Mouse (Mus musculus) forebrain, embryonic 14.5 days (tissue): ENCODE results near the gene Rnf126. TPM values are rescaled to one million over a fixed set of nuclear protein-coding genes. Genes with fewer than 3 reads are reported as not detected.

Experiments
- ATAC-seq: fragments of 200-750 bp; cut with Nextera tagmentation; 2 replicates; pipeline ENCODE4 v1.8.0; 2017; ENCODE audit warnings: mild to moderate bottlenecking, moderate library complexity
- DNase-seq: peaks from one replicate; pipeline ENCODE4 v3.0.0-alpha.2; 2015; ENCODE audit warnings: low spot score
- H3K27ac ChIP-seq: fragments of 300-500 bp; sonication (generic); 2 replicates; pipeline ENCODE4 v1.5.1; 2014; ENCODE audit warnings: low read depth, mild to moderate bottlenecking, control low read depth, low read length, moderate library complexity
- H3K27me3 ChIP-seq: fragments of 300-500 bp; sonication (generic); replicated peaks from 2 replicates; pipeline ENCODE4 v1.6.1; 2014; ENCODE audit warnings: low read length, control low read depth, mixed read lengths; ENCODE audit not compliant: control insufficient read depth, insufficient read depth
- H3K36me3 ChIP-seq: fragments of 300-500 bp; sonication (generic); 2 replicates; pipeline ENCODE4 v1.6.1; 2014; ENCODE audit warnings: low read length, control low read depth; ENCODE audit not compliant: control insufficient read depth, insufficient read depth
- H3K4me1 ChIP-seq: fragments of 300-500 bp; sonication (generic); 2 replicates; pipeline ENCODE4 v1.6.1; 2014; ENCODE audit warnings: antibody characterized with exemption, low read length, control low read depth; ENCODE audit not compliant: control insufficient read depth, insufficient read depth
- H3K4me2 ChIP-seq: fragments of 300-500 bp; sonication (generic); 2 replicates; pipeline ENCODE4 v1.6.1; 2014; ENCODE audit warnings: mild to moderate bottlenecking, control low read depth, low read length
- H3K4me3 ChIP-seq: fragments of 300-500 bp; sonication (generic); 2 replicates; pipeline ENCODE4 v1.5.1; 2014; ENCODE audit warnings: low read depth, low read length, control low read depth
- H3K9ac ChIP-seq: fragments of 300-500 bp; sonication (generic); 2 replicates; pipeline ENCODE4 v1.6.1; 2014; ENCODE audit warnings: mild to moderate bottlenecking, low read length, control low read depth, moderate library complexity
- H3K9me3 ChIP-seq: fragments of 300-500 bp; sonication (generic); replicated peaks from 2 replicates; pipeline ENCODE4 v1.6.1; 2016; ENCODE audit warnings: low read length, control low read depth, mixed read lengths; ENCODE audit not compliant: control insufficient read depth
- WGBS: fragments of 180-500 bp; shearing (Covaris S2); extraction: QIAGEN DNeasy Blood & Tissue Kit; methylation state at CpG from one replicate; pipeline ENCODE4 v1.1.7; 2014; 5-methylcytosine and 5-hydroxymethylcytosine counted together
- polyA plus RNA-seq: library from polyadenylated mRNA; unstranded; fragments of >200 nt; fragmentation: Nextera tagmentation; extraction: Ambion mirVana; gene quantifications from 2 replicates; pipeline ENCODE4 v1.2.1, GENCODE M21; 2014

Rnf126 gene
- polyA plus RNA-seq, 1 experiment from 2014 or later = 60.6 TPM

GRCm38 (mm10) chr10:79709307-79709706 is 57.4 kb downstream of the Rnf126 start:
- DNase-seq = no peak
- Histone ChIP-seq H3K4me2 (no peak overlapping the region), H3K4me1 (peaks cover 15% of the 10 kb centered on the region), H3K9me3 (no peaks in the 10 kb centered on the region), H3K4me3 (no peak overlapping the region), H3K27me3 (no peaks in the 10 kb centered on the region), H3K27ac (no peak overlapping the region), H3K9ac (no peak overlapping the region), H3K36me3 (peaks cover 40% of the 10 kb centered on the region)
- WGBS = 87% methylated on average over 7 of the region's 7 CpGs
- ATAC-seq = no peak

GRCm38 (mm10) chr10:79708668-79709067 is 58.1 kb downstream of the Rnf126 start:
- Histone ChIP-seq H3K4me3 (no peak overlapping the region), H3K9ac (no peak overlapping the region), H3K27ac (no peak overlapping the region), H3K9me3 (no peaks in the 10 kb centered on the region), H3K4me1 (peaks cover 15% of the 10 kb centered on the region), H3K4me2 (no peak overlapping the region), H3K36me3 (peaks cover 40% of the 10 kb centered on the region), H3K27me3 (no peaks in the 10 kb centered on the region)
- 92% methylated on average over 21 of the region's 21 CpGs for WGBS
- ATAC-seq (no peak), DNase-seq (no peak)

Other genes with a start within 250 kb of the Rnf126 start
- 9.4 and 12.5 TPM in 2 replicates for gene Plpp2, start 233.2 kb downstream of the Rnf126 start, polyA plus RNA-seq
- gene Mier2, start 211.8 kb downstream of the Rnf126 start, polyA plus RNA-seq = 35.3 and 43.7 TPM in 2 replicates
- not detected in 2 replicates for gene Theg, start 179.6 kb downstream of the Rnf126 start, polyA plus RNA-seq
- gene C2cd4c, start 152.9 kb downstream of the Rnf126 start, polyA plus RNA-seq = 0.46 and 0.52 TPM in 2 replicates
- gene Shc2, start 129.0 kb downstream of the Rnf126 start, polyA plus RNA-seq = 5.9 and 6.5 TPM in 2 replicates
- gene Odf3l2, start 121.2 kb downstream of the Rnf126 start, polyA plus RNA-seq = 0.14 and 0.17 TPM in 2 replicates
- 1.1 and 1.2 TPM in 2 replicates for gene Madcam1, start 102.4 kb downstream of the Rnf126 start, polyA plus RNA-seq
- gene Tpgs1, start 97.6 kb downstream of the Rnf126 start, polyA plus RNA-seq = 101 and 105 TPM in 2 replicates
- 76.0 and 76.9 TPM in 2 replicates for gene Cdc34, start 84.8 kb downstream of the Rnf126 start, polyA plus RNA-seq
- 1.4 and 1.5 TPM in 2 replicates for gene Gzmm, start 77.9 kb downstream of the Rnf126 start, polyA plus RNA-seq
- 725 and 788 TPM in 2 replicates for gene Bsg, start 62.5 kb downstream of the Rnf126 start, polyA plus RNA-seq
- 0.32 and 0.56 TPM in 2 replicates for gene Hcn2, start 50.3 kb downstream of the Rnf126 start, polyA plus RNA-seq
- gene Polrmt, start 20.4 kb downstream of the Rnf126 start, polyA plus RNA-seq = 32.1 and 33.4 TPM in 2 replicates
- gene Fgf22, start 11.9 kb downstream of the Rnf126 start, polyA plus RNA-seq = 0.28 and 0.38 TPM in 2 replicates
- gene Fstl3, start 10.3 kb upstream of the Rnf126 start, polyA plus RNA-seq = 0.58 and 0.96 TPM in 2 replicates
- gene Prss57, start 24.0 kb upstream of the Rnf126 start, polyA plus RNA-seq = 0.37 TPM in 1 of 2 replicates, not detected in the other
- gene Palm, start 26.6 kb upstream of the Rnf126 start, polyA plus RNA-seq = 182 and 257 TPM in 2 replicates
- 0.41 and 0.51 TPM in 2 replicates for gene Misp, start 54.0 kb upstream of the Rnf126 start, polyA plus RNA-seq
- 98.2 and 109 TPM in 2 replicates for gene Ptbp1, start 87.5 kb upstream of the Rnf126 start, polyA plus RNA-seq
- 16.9 and 17.1 TPM in 2 replicates for gene Prtn3, start 107.5 kb upstream of the Rnf126 start, polyA plus RNA-seq
- gene Plppr3, start 107.7 kb upstream of the Rnf126 start, polyA plus RNA-seq = 224 and 298 TPM in 2 replicates
- 0.36 TPM in 1 of 2 replicates, not detected in the other for gene Elane, start 119.3 kb upstream of the Rnf126 start, polyA plus RNA-seq
- gene Cfd, start 123.9 kb upstream of the Rnf126 start, polyA plus RNA-seq = not detected in 2 replicates
- gene Med16, start 142.0 kb upstream of the Rnf126 start, polyA plus RNA-seq = 40.5 and 47.6 TPM in 2 replicates
- 6.0 and 21.9 TPM in 2 replicates for gene Gm26602, start 143.9 kb upstream of the Rnf126 start, polyA plus RNA-seq
- gene Kiss1r, start 150.0 kb upstream of the Rnf126 start, polyA plus RNA-seq = 1.6 and 1.8 TPM in 2 replicates
- 175 and 197 TPM in 2 replicates for gene R3hdm4, start 154.3 kb upstream of the Rnf126 start, polyA plus RNA-seq
- 1.1 and 2.3 TPM in 2 replicates for gene Arid3a, start 160.1 kb upstream of the Rnf126 start, polyA plus RNA-seq
- 96.4 and 101 TPM in 2 replicates for gene Wdr18, start 193.2 kb upstream of the Rnf126 start, polyA plus RNA-seq
- 0.23 and 0.40 TPM in 2 replicates for gene Grin3b, start 203.8 kb upstream of the Rnf126 start, polyA plus RNA-seq
- gene Tmem259, start 217.4 kb upstream of the Rnf126 start, polyA plus RNA-seq = 10.5 and 13.4 TPM in 2 replicates
- 33.2 and 40.0 TPM in 2 replicates for gene Cnn2, start 221.6 kb upstream of the Rnf126 start, polyA plus RNA-seq
- 2.1 and 3.1 TPM in 2 replicates for gene Abca7, start 229.5 kb upstream of the Rnf126 start, polyA plus RNA-seq
- gene Arhgap45, start 249.7 kb upstream of the Rnf126 start, polyA plus RNA-seq = 1.1 and 1.5 TPM in 2 replicates